Mouse (Mus musculus) kidney, embryonic 15.5 days (tissue): ENCODE measurements around the gene Ip6k1. TPM values are rescaled to one million over a fixed set of nuclear protein-coding genes. Genes with fewer than 3 reads are reported as not detected.

Experiments used
- ATAC-seq: fragments of 200-750 bp; cut with Nextera tagmentation; replicated peaks from 2 replicates; pipeline ENCODE4 v1.8.0; 2017; ENCODE audit warnings: moderate TSS enrichment; ENCODE audit not compliant: low FRiP score
- H3K27ac ChIP-seq: fragments of 300-500 bp; sonication (generic); 2 replicates; pipeline ENCODE4 v1.5.1; 2015; ENCODE audit warnings: mild to moderate bottlenecking, inconsistent platforms
- H3K27me3 ChIP-seq: fragments of 300-500 bp; sonication (generic); 2 replicates; pipeline ENCODE4 v1.6.1; 2015; ENCODE audit warnings: inconsistent platforms
- H3K36me3 ChIP-seq: fragments of 300-500 bp; sonication (generic); 2 replicates; pipeline ENCODE4 v1.6.1; 2015; ENCODE audit warnings: inconsistent platforms
- H3K4me1 ChIP-seq: fragments of 300-500 bp; sonication (generic); 2 replicates; pipeline ENCODE4 v1.6.1; 2015; ENCODE audit warnings: inconsistent platforms
- H3K4me2 ChIP-seq: fragments of 300-500 bp; sonication (generic); 2 replicates; pipeline ENCODE4 v1.6.1; 2015; ENCODE audit warnings: moderate library complexity, mild to moderate bottlenecking, inconsistent platforms
- H3K4me3 ChIP-seq: fragments of 300-500 bp; sonication (generic); replicated peaks from 2 replicates; pipeline ENCODE4 v1.5.1; 2015; ENCODE audit warnings: mild to moderate bottlenecking, inconsistent platforms
- H3K9ac ChIP-seq: fragments of 300-500 bp; sonication (generic); 2 replicates; pipeline ENCODE4 v1.6.1; 2015; ENCODE audit warnings: mild to moderate bottlenecking, inconsistent platforms
- H3K9me3 ChIP-seq: fragments of 300-500 bp; sonication (generic); replicated peaks from 2 replicates; pipeline ENCODE4 v1.6.1; 2016; ENCODE audit warnings: inconsistent platforms
- WGBS: fragments of 180-500 bp; shearing (Covaris S2); methylation state at CpG from one replicate; pipeline ENCODE4 v1.1.7; 2015; ENCODE audit warnings: mixed read lengths; 5-methylcytosine and 5-hydroxymethylcytosine counted together
- polyA plus RNA-seq: library from polyadenylated mRNA; unstranded; fragments of >200 nt; fragmentation: Nextera tagmentation; extraction: Ambion mirVana; gene quantifications from 2 replicates; pipeline ENCODE4 v1.2.1, GENCODE M21; 2015

The Ip6k1 gene
- polyA plus RNA-seq, 1 experiment from 2014 or later: 54.8 TPM

DNA sequence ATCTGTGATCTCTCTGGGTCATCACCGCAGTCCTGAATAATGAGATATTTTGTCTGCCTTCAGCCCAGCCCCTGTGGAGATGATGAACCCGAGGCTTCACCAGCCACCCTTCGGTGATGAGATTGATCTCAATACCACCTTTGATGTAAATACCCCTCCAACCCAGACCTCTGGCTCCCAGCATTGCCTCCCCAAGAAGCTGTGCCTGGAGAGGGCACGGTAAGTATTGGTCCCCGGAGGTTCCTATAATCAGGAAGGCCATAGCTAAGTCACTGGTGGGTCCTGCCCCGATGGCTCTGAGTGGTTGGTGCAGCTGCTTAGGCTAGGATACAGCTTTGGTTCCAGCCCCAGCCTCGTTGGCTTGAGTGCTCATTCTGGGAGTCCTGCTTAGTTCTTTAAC lies 33.8 kb upstream of the Ip6k1 start:
- H3K27me3 ChIP-seq: no peaks in the 10 kb centered on the region
- 0 out of 2 replicates have a peak, but pooled peaks cover 5% of the 10 kb centered on the region for H3K4me1 ChIP-seq
- H3K9ac ChIP-seq: no peak overlapping the region
- whole genome bisulfite sequencing: 90% methylated on average over 7 of the region's 7 CpGs
- no peak overlapping the region for H3K4me2 ChIP-seq
- no peak overlapping the region for H3K4me3 ChIP-seq
- H3K9me3 ChIP-seq: no peaks in the 10 kb centered on the region
- H3K27ac ChIP-seq: no peak overlapping the region
- no peak for ATAC-seq
- H3K36me3 ChIP-seq: peaks cover 68% of the 10 kb centered on the region

DNA sequence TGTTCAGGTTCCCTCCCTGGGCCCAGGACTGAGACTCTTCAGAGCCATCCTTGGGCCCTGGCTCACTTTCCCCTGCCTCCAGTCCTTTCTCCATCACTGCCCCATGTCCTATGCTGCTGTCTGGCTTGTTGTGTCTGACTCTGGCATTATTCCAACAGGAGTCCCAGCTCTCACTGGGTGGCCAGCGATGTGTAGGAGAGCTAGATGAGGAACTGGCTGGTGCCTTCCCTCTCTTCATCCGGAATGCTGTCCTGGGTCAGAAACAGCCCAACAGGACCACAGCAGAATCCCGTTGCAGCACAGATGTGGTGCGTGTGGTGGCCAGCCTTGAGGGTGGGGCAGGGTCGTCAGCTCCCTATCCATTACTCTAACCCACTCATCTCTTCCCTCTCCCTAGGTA lies 32.0 kb upstream of the Ip6k1 start:
- Histone ChIP-seq H3K36me3 (peaks cover 54% of the 10 kb centered on the region), H3K4me2 (no peak overlapping the region), H3K27ac (no peak overlapping the region), H3K27me3 (no peaks in the 10 kb centered on the region), H3K4me1 (peaks cover 7% of the 10 kb centered on the region), H3K9ac (no peak overlapping the region), H3K9me3 (no peaks in the 10 kb centered on the region), H3K4me3 (no peak overlapping the region)
- 80% methylated on average over 5 of the region's 5 CpGs for WGBS
- ATAC-seq: no peak

GRCm38 (mm10) chr9:107971690-107972541 lies 30.4 kb upstream of the Ip6k1 start:
- H3K27ac ChIP-seq: no peak overlapping the region
- H3K9me3 ChIP-seq: no peaks in the 10 kb centered on the region
- peak; percentile 60; the same call in 1 of the 2 replicates for ATAC-seq
- H3K9ac ChIP-seq: no peak overlapping the region
- no peaks in the 10 kb centered on the region for H3K27me3 ChIP-seq
- H3K4me2 ChIP-seq: no peak overlapping the region
- H3K4me3 ChIP-seq: no peak overlapping the region
- WGBS: 65% methylated on average over 8 of the region's 8 CpGs
- H3K4me1 ChIP-seq: peaks cover 13% of the 10 kb centered on the region
- H3K36me3 ChIP-seq: peaks cover 49% of the 10 kb centered on the region

DNA sequence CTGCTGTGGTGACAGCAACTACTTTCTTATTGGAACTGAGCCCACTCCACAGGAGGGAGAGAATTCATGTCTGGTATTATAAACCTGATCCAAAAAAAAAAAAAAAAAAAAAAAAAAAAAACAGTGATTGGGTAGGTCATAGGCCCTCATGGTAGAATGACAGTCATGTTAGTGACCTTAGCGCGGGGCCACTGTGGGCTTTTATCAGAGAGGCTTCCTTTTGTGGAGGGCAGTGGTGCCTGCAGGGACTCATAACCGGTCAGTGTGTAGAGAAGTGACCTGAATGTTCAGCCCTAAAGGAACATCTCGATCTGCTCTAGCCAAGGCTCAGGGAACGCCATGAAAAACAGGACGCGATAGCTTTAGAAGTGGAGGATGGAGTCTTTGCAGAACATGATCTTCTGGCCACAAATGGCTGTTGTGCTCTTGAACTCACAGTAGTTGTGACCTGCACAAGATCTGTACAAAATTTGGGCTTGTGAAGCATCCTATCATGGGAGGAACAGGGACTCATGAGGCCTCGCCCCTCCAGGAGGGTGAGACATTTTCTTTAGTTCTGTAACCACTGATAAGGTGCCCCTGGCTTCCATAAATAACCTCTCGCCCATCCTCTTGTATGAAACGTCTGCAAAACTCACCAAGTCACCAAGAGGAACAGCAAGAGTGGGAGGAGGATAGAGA lies 27.7 kb upstream of the Ip6k1 start:
- no peak overlapping the region for H3K4me3 ChIP-seq
- peaks cover 26% of the 10 kb centered on the region for H3K36me3 ChIP-seq
- peaks cover 13% of the 10 kb centered on the region for H3K4me1 ChIP-seq
- H3K9ac ChIP-seq: no peak overlapping the region
- WGBS: 78% methylated on average over 10 of the region's 10 CpGs
- no peak overlapping the region for H3K4me2 ChIP-seq
- H3K27ac ChIP-seq: peak overlapping the region; percentile 72
- no peaks in the 10 kb centered on the region for H3K27me3 ChIP-seq
- ATAC-seq: no peak
- no peaks in the 10 kb centered on the region for H3K9me3 ChIP-seq

GRCm38 (mm10) chr9:107975399-107976386 lies 26.6 kb upstream of the Ip6k1 start, which contains the start of gene Uba7:
TSS of gene Uba7 (plus strand) at chr9:107975505.
- peak within 1 kb of the TSS; percentile 32 for H3K4me2 ChIP-seq
- no peaks in the 10 kb centered on the region for H3K27me3 ChIP-seq
- peak within 1 kb of the TSS; percentile 72 for H3K27ac ChIP-seq
- H3K4me3 ChIP-seq: no peak within 1 kb of the TSS; the same call in 1 of the 2 replicates
- H3K9ac ChIP-seq: peak within 1 kb of the TSS; percentile 3; the same call in 1 of the 2 replicates
- peaks cover 17% of the 10 kb centered on the region for H3K36me3 ChIP-seq
- H3K4me1 ChIP-seq: peaks cover 15% of the 10 kb centered on the region
- 65% methylated on average over 12 of the region's 12 CpGs for WGBS
- peak; percentile 69; the same call in 1 of the 2 replicates for ATAC-seq
- H3K9me3 ChIP-seq: no peaks in the 10 kb centered on the region

- H3K4me2 ChIP-seq: no peak overlapping the region
- 90% methylated on average over 12 of the region's 12 CpGs for WGBS
- H3K4me3 ChIP-seq: no peak overlapping the region
- H3K9me3 ChIP-seq: no peaks in the 10 kb centered on the region
- peaks cover 47% of the 10 kb centered on the region for H3K4me1 ChIP-seq
- no peak for ATAC-seq
- H3K27ac ChIP-seq: no peak overlapping the region
- no peaks in the 10 kb centered on the region for H3K36me3 ChIP-seq
- no peak overlapping the region for H3K9ac ChIP-seq
- H3K27me3 ChIP-seq: no peaks in the 10 kb centered on the region
Measured at GRCm38 (mm10) chr9:107978815-107979214, 23.5 kb upstream of the Ip6k1 start.

DNA sequence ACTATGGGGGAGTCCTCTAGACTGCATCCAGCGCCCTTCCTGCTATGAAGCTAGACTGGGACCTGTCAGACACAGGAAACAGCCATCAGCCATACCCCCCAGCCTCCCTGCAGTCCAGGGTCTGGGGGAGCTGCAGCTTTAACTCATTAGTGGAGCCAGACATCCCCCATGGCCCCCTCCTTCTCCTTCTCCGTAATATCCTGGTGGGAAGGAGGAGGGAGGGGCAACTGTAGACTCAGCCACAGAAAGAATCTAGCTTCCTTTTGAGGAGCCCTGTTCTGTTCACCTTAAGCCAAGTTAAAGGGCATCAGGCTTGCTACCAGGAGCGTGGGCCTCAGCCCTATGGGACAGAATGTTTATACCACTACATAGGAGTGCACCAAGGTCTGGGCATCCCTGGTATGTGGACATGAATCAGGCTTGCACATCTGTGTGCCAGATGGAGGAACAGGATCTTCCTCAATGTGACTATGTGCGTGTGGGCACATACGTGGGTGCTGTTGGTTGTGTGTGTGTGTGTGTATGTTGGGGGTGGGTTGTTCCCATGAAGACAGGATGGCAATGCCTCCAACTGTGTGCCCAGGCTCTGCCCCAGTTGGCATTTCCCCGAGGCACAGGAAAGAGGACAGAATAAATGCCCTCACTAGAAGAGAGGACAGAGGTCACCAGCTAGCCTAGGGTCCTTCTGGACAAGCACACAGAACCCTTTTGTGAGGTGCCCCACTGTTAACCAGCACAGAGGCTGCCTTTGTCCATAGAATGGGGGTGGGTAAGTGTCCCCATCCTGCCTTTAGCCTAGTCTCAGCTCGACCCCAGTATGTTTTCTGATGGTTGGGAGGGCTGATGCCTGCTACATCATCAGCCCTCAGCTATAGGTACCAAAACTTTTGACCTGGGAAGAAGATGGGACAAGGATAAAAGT lies 20.4 kb upstream of the Ip6k1 start:
- Histone ChIP-seq H3K9me3 (no peaks in the 10 kb centered on the region), H3K4me3 (peak overlapping the region; percentile 77), H3K36me3 (no peaks in the 10 kb centered on the region), H3K27me3 (no peaks in the 10 kb centered on the region), H3K27ac (peak overlapping the region; percentile 100), H3K4me1 (peaks cover 61% of the 10 kb centered on the region), H3K9ac (peak overlapping the region; percentile 61), H3K4me2 (peak overlapping the region; percentile 82)
- peak; percentile 44 for ATAC-seq
- 30% methylated on average over 7 of the region's 7 CpGs for WGBS

- Histone ChIP-seq H3K9me3 (no peaks in the 10 kb centered on the region), H3K4me3 (peak within 1 kb of the TSS; percentile 77), H3K9ac (peak within 1 kb of the TSS; percentile 61), H3K4me2 (peak within 1 kb of the TSS; percentile 82), H3K27ac (peak within 1 kb of the TSS; percentile 100), H3K36me3 (no peaks in the 10 kb centered on the region), H3K4me1 (peaks cover 61% of the 10 kb centered on the region), H3K27me3 (no peaks in the 10 kb centered on the region)
- WGBS: 10% methylated on average over 14 of the region's 14 CpGs
- peak; percentile 67 for ATAC-seq
Measured at GRCm38 (mm10) chr9:107982681-107983346, 19.5 kb upstream of the Ip6k1 start, which contains the start of gene Gm20661. TSS of gene Gm20661 (plus strand) at chr9:107983058.

- peak; percentile 61 for ATAC-seq
- Histone ChIP-seq H3K4me2 (peak overlapping the region; percentile 82), H3K4me1 (peaks cover 61% of the 10 kb centered on the region), H3K27me3 (no peaks in the 10 kb centered on the region), H3K9ac (peak overlapping the region; percentile 61), H3K9me3 (no peaks in the 10 kb centered on the region), H3K27ac (peak overlapping the region; percentile 100), H3K4me3 (peak overlapping the region; percentile 77), H3K36me3 (no peaks in the 10 kb centered on the region)
- 12% methylated on average over 4 of the region's 4 CpGs for WGBS
Measured at GRCm38 (mm10) chr9:107983421-107983890, 18.8 kb upstream of the Ip6k1 start.

GRCm38 (mm10) chr9:107984052-107984753 lies 18.1 kb upstream of the Ip6k1 start:
- ATAC-seq: no peak
- Histone ChIP-seq H3K9ac (peak overlapping the region; percentile 61), H3K27ac (peak overlapping the region; percentile 100), H3K9me3 (no peaks in the 10 kb centered on the region), H3K36me3 (no peaks in the 10 kb centered on the region), H3K4me3 (peak overlapping the region; percentile 77), H3K27me3 (no peaks in the 10 kb centered on the region), H3K4me1 (peaks cover 61% of the 10 kb centered on the region), H3K4me2 (peak overlapping the region; percentile 82)
- 35% methylated on average over 19 of the region's 19 CpGs for WGBS
